Mouse (Mus musculus): Measurements from ENCODE around the gene Setmar. TPM values are rescaled to one million over a fixed set of nuclear protein-coding genes. Genes with fewer than 3 reads are reported as not detected.

Setmar gene
- polyA plus RNA-seq, 1 experiment, result 0.98 TPM

GRCm38 (mm10) chr6:108110336-108110735, 45.5 kb downstream of the Setmar start:
- WGBS, result 77% methylated on average over 4 of the region's 4 CpGs
- TF ChIP-seq POLR2A (IDR thresholded peaks at IDR 0.05; ENCODE audit: low read depth, low read length) (no peak), CTCF (IDR thresholded peaks at IDR 0.05; ENCODE audit: extremely low read depth, insufficient read length, insufficient replicate concordance, low read depth, low read length) (no peak)
- H3K4me1 ChIP-seq (ENCODE audit: control insufficient read depth, insufficient read depth, insufficient read length, low read length), result no peaks in the 10 kb centered on the region; the same call in 1 of the 2 replicates
- no peak overlapping the region for H3K4me3 ChIP-seq (ENCODE audit: low read depth, low read length)
- H3K27me3 ChIP-seq (ENCODE audit: control insufficient read depth, insufficient read depth, low read length), result no peaks in the 10 kb centered on the region
- H3K27ac ChIP-seq (ENCODE audit: insufficient read depth, low read depth, low read length), result no peak overlapping the region
- H3K36me3 ChIP-seq (ENCODE audit: control insufficient read depth, insufficient read depth, low read length), result peaks cover 5% of the 10 kb centered on the region

- TF ChIP-seq CTCF (IDR thresholded peaks at IDR 0.05; ENCODE audit: extremely low read depth, insufficient read length, insufficient replicate concordance, low read depth, low read length) (no peak), POLR2A (IDR thresholded peaks at IDR 0.05; ENCODE audit: low read depth, low read length) (no peak)
- Histone ChIP-seq H3K4me1 (ENCODE audit: control insufficient read depth, insufficient read depth, insufficient read length, low read length) (no peaks in the 10 kb centered on the region; the same call in 1 of the 2 replicates), H3K4me3 (ENCODE audit: low read depth, low read length) (no peak overlapping the region), H3K36me3 (ENCODE audit: control insufficient read depth, insufficient read depth, low read length) (peaks cover 5% of the 10 kb centered on the region), H3K27me3 (ENCODE audit: control insufficient read depth, insufficient read depth, low read length) (no peaks in the 10 kb centered on the region), H3K27ac (ENCODE audit: insufficient read depth, low read depth, low read length) (no peak overlapping the region)
Measured at GRCm38 (mm10) chr6:108111693-108112092, 46.8 kb downstream of the Setmar start.

- Histone ChIP-seq H3K27me3 (ENCODE audit: control insufficient read depth, insufficient read depth, low read length) (no peaks in the 10 kb centered on the region), H3K27ac (ENCODE audit: insufficient read depth, low read depth, low read length) (no peak overlapping the region), H3K36me3 (ENCODE audit: control insufficient read depth, insufficient read depth, low read length) (0 out of 2 replicates have a peak, but pooled peaks cover 2% of the 10 kb centered on the region), H3K4me1 (ENCODE audit: control insufficient read depth, insufficient read depth, insufficient read length, low read length) (no peaks in the 10 kb centered on the region; the same call in 1 of the 2 replicates), H3K4me3 (ENCODE audit: low read depth, low read length) (no peak overlapping the region)
- TF ChIP-seq POLR2A (IDR thresholded peaks at IDR 0.05; ENCODE audit: low read depth, low read length), result no peak
- no peak for TF ChIP-seq CTCF (IDR thresholded peaks at IDR 0.05; ENCODE audit: extremely low read depth, insufficient read length, insufficient replicate concordance, low read depth, low read length)
- 94% methylated on average over 1 of the region's 1 CpGs for WGBS
Measured at GRCm38 (mm10) chr6:108114971-108115370, 50.1 kb downstream of the Setmar start.

GRCm38 (mm10) chr6:108117881-108118280, 53.0 kb downstream of the Setmar start:
- 90% methylated on average over 6 of the region's 6 CpGs for WGBS
- Histone ChIP-seq H3K4me3 (ENCODE audit: low read depth, low read length) (no peak overlapping the region), H3K27ac (ENCODE audit: insufficient read depth, low read depth, low read length) (no peak overlapping the region), H3K4me1 (ENCODE audit: control insufficient read depth, insufficient read depth, insufficient read length, low read length) (peaks cover 2% of the 10 kb centered on the region; the same call in 1 of the 2 replicates), H3K27me3 (ENCODE audit: control insufficient read depth, insufficient read depth, low read length) (no peaks in the 10 kb centered on the region), H3K36me3 (ENCODE audit: control insufficient read depth, insufficient read depth, low read length) (0 out of 2 replicates have a peak, but pooled peaks cover 2% of the 10 kb centered on the region)
- no peak for TF ChIP-seq CTCF (IDR thresholded peaks at IDR 0.05; ENCODE audit: extremely low read depth, insufficient read length, insufficient replicate concordance, low read depth, low read length)
- TF ChIP-seq POLR2A (IDR thresholded peaks at IDR 0.05; ENCODE audit: low read depth, low read length), result no peak

- Histone ChIP-seq H3K27me3 (ENCODE audit: control insufficient read depth, insufficient read depth, low read length) (no peaks in the 10 kb centered on the region), H3K36me3 (ENCODE audit: control insufficient read depth, insufficient read depth, low read length) (no peaks in the 10 kb centered on the region), H3K4me1 (ENCODE audit: control insufficient read depth, insufficient read depth, insufficient read length, low read length) (peaks cover 2% of the 10 kb centered on the region; the same call in 1 of the 2 replicates), H3K4me3 (ENCODE audit: low read depth, low read length) (no peak overlapping the region), H3K27ac (ENCODE audit: insufficient read depth, low read depth, low read length) (no peak overlapping the region)
- WGBS, result 94% methylated on average over 1 of the region's 1 CpGs
- TF ChIP-seq POLR2A (IDR thresholded peaks at IDR 0.05; ENCODE audit: low read depth, low read length) (no peak), CTCF (IDR thresholded peaks at IDR 0.05; ENCODE audit: extremely low read depth, insufficient read length, insufficient replicate concordance, low read depth, low read length) (no peak)
Measured at GRCm38 (mm10) chr6:108125474-108125873, 60.6 kb downstream of the Setmar start.

GRCm38 (mm10) chr6:108126631-108127030, 61.8 kb downstream of the Setmar start:
- H3K27me3 ChIP-seq (ENCODE audit: control insufficient read depth, insufficient read depth, low read length), result no peaks in the 10 kb centered on the region
- TF ChIP-seq POLR2A (IDR thresholded peaks at IDR 0.05; ENCODE audit: low read depth, low read length), result no peak
- no peak for TF ChIP-seq CTCF (IDR thresholded peaks at IDR 0.05; ENCODE audit: extremely low read depth, insufficient read length, insufficient replicate concordance, low read depth, low read length)
- H3K4me3 ChIP-seq (ENCODE audit: low read depth, low read length), result no peak overlapping the region
- 79% methylated on average over 3 of the region's 3 CpGs for WGBS
- H3K36me3 ChIP-seq (ENCODE audit: control insufficient read depth, insufficient read depth, low read length), result no peaks in the 10 kb centered on the region
- no peak overlapping the region for H3K27ac ChIP-seq (ENCODE audit: insufficient read depth, low read depth, low read length)
- H3K4me1 ChIP-seq (ENCODE audit: control insufficient read depth, insufficient read depth, insufficient read length, low read length), result peaks cover 2% of the 10 kb centered on the region; the same call in 1 of the 2 replicates

Other genes starting within 250 kb of the Setmar start
- gene Sumf1, start 120.5 kb downstream of the Setmar start, polyA plus RNA-seq (2012; rRNA removed), result 24.7 and 36.2 TPM in 2 replicates
- gene Itpr1, start 148.1 kb downstream of the Setmar start, polyA plus RNA-seq (2012; rRNA removed), result 4.4 and 4.7 TPM in 2 replicates

All from small intestine, adult 2 months (tissue).